Mouse (Mus musculus) thymus, postnatal 4 days (tissue): ENCODE measurements at regions not wholly inside any gene's neighbourhood (a gene's known extent, or its start where the extent isn't known, plus 50 kb on each side); places are given as distances from the start of the nearest gene placed in this dataset.
"Not testable (repeated sequence)": the region's sequence is repeated elsewhere in the genome, so short reads cannot be mapped to it uniquely, and the experiment has no call there.

Experiments used
- DNase-seq: peaks from one replicate; pipeline ENCODE4 v3.0.0; 2021

- no peak for DNase-seq
These were observed 247.1 kb upstream of the Myo3a start for GRCm38 (mm10) chr2:21980177-21980576.

- DNase-seq, result no peak
These were observed 202.9 kb upstream of the Myo3a start for GRCm38 (mm10) chr2:22024438-22024837.

- no peak for DNase-seq
These were observed 200.5 kb upstream of the Myo3a start for GRCm38 (mm10) chr2:22026794-22027193.

- DNase-seq, result no peak
These were observed 198.7 kb upstream of the Myo3a start for GRCm38 (mm10) chr2:22028569-22028968.

- no peak for DNase-seq
These were observed 198.1 kb upstream of the Myo3a start for GRCm38 (mm10) chr2:22029022-22029803.

- DNase-seq, result no peak
These were observed 197.5 kb upstream of the Myo3a start for GRCm38 (mm10) chr2:22029804-22030194.

- DNase-seq, result no peak
These were observed 190.5 kb upstream of the Myo3a start for GRCm38 (mm10) chr2:22036841-22037240.

GRCm38 (mm10) chr2:22038780-22039179 lies 188.5 kb upstream of the Myo3a start:
- no peak for DNase-seq

GRCm38 (mm10) chr2:22043937-22044336 lies 183.4 kb upstream of the Myo3a start:
- not testable (repeated sequence) for DNase-seq

- no peak for DNase-seq
These were observed 182.4 kb upstream of the Myo3a start for GRCm38 (mm10) chr2:22044949-22045348.

- DNase-seq, result no peak
These were observed 179.8 kb upstream of the Myo3a start for GRCm38 (mm10) chr2:22047465-22047864.

- DNase-seq, result no peak
These were observed 160.8 kb upstream of the Myo3a start for GRCm38 (mm10) chr2:22066535-22066934.

GRCm38 (mm10) chr2:22096848-22097247 lies 130.5 kb upstream of the Myo3a start:
- no peak for DNase-seq

- no peak for DNase-seq
These were observed 122.2 kb upstream of the Myo3a start for GRCm38 (mm10) chr2:22105150-22105549.

- DNase-seq, result no peak
These were observed 77.6 kb upstream of the Myo3a start for GRCm38 (mm10) chr2:22149721-22150120.

- no peak for DNase-seq
These were observed 70.7 kb upstream of the Myo3a start for GRCm38 (mm10) chr2:22156576-22156975.

- no peak for DNase-seq
These were observed 61.9 kb upstream of the Myo3a start for GRCm38 (mm10) chr2:22165443-22165842.

GRCm38 (mm10) chr2:22165919-22166318 lies 61.4 kb upstream of the Myo3a start:
- no peak for DNase-seq
